Mouse (Mus musculus) liver, embryonic 16.5 days (tissue): ENCODE measurements around the gene Slc38a6. TPM values are rescaled to one million over a fixed set of nuclear protein-coding genes. Genes with fewer than 3 reads are reported as not detected.

Experiments used
- ATAC-seq: fragments of 200-750 bp; cut with Nextera tagmentation; 2 replicates; pipeline ENCODE4 v1.8.0; 2017; ENCODE audit warnings: low read depth, mild to moderate bottlenecking, moderate number of reproducible peaks, moderate library complexity
- H3K27ac ChIP-seq: fragments of 300-500 bp; sonication (generic); 2 replicates; pipeline ENCODE4 v1.5.1; 2014; ENCODE audit warnings: mild to moderate bottlenecking, low read length
- H3K27me3 ChIP-seq: fragments of 300-500 bp; sonication (generic); 2 replicates; pipeline ENCODE4 v1.6.1; 2014; ENCODE audit warnings: low read depth, low read length, mixed read lengths; ENCODE audit not compliant: control insufficient read depth, insufficient read depth
- H3K36me3 ChIP-seq: fragments of 300-500 bp; sonication (generic); 2 replicates; pipeline ENCODE4 v1.6.1; 2014; ENCODE audit warnings: mild to moderate bottlenecking; ENCODE audit not compliant: control insufficient read depth, insufficient read depth
- H3K4me1 ChIP-seq: fragments of 300-500 bp; sonication (generic); 2 replicates; pipeline ENCODE4 v1.6.1; 2014; ENCODE audit warnings: low read depth, low read length, mixed read lengths; ENCODE audit not compliant: control insufficient read depth
- H3K4me2 ChIP-seq: fragments of 300-500 bp; sonication (generic); 2 replicates; pipeline ENCODE4 v1.6.1; 2014; ENCODE audit warnings: low read depth, low read length, mixed read lengths
- H3K4me3 ChIP-seq: fragments of 300-500 bp; sonication (generic); 2 replicates; pipeline ENCODE4 v1.5.1; 2014; ENCODE audit warnings: low read depth, mild to moderate bottlenecking, low read length
- H3K9ac ChIP-seq: fragments of 300-500 bp; sonication (generic); 2 replicates; pipeline ENCODE4 v1.6.1; 2014; ENCODE audit warnings: low read depth, low read length
- H3K9me3 ChIP-seq: fragments of 300-500 bp; sonication (generic); replicated peaks from 2 replicates; pipeline ENCODE4 v1.6.1; 2016; ENCODE audit warnings: low read length; ENCODE audit not compliant: control insufficient read depth
- WGBS: fragments of 180-500 bp; shearing (Covaris S2); extraction: QIAGEN DNeasy Blood & Tissue Kit; methylation state at CpG from one replicate; pipeline ENCODE4 v1.1.7; 2014; ENCODE audit not compliant: insufficient replicate concordance; 5-methylcytosine and 5-hydroxymethylcytosine counted together
- polyA plus RNA-seq: library from polyadenylated mRNA; unstranded; fragments of >200 nt; fragmentation: Nextera tagmentation; extraction: Ambion mirVana; gene quantifications from 2 replicates; pipeline ENCODE4 v1.2.1, GENCODE M21; 2015

The Slc38a6 gene
- polyA plus RNA-seq, 1 experiment from 2014 or later = 2.5 TPM

- Histone ChIP-seq H3K4me2 (no peak overlapping the region), H3K36me3 (no peaks in the 10 kb centered on the region), H3K27ac (no peak overlapping the region), H3K9me3 (no peaks in the 10 kb centered on the region), H3K4me1 (no peaks in the 10 kb centered on the region), H3K4me3 (no peak overlapping the region), H3K9ac (no peak overlapping the region), H3K27me3 (no peaks in the 10 kb centered on the region)
- ATAC-seq = no peak
- 57% methylated on average over 6 of the region's 7 CpGs for WGBS
Measured at GRCm38 (mm10) chr12:73368868-73369608, 82.5 kb downstream of the Slc38a6 start.

- no peak for ATAC-seq
- H3K4me1 ChIP-seq = no peaks in the 10 kb centered on the region
- no peak overlapping the region for H3K4me2 ChIP-seq
- no peaks in the 10 kb centered on the region for H3K9me3 ChIP-seq
- H3K9ac ChIP-seq = no peak overlapping the region
- H3K27ac ChIP-seq = no peak overlapping the region
- H3K27me3 ChIP-seq = no peaks in the 10 kb centered on the region
- no peak overlapping the region for H3K4me3 ChIP-seq
- 46% methylated on average over 4 of the region's 4 CpGs for WGBS
- H3K36me3 ChIP-seq = no peaks in the 10 kb centered on the region
Measured at GRCm38 (mm10) chr12:73370367-73370944, 83.9 kb downstream of the Slc38a6 start.

- no peak overlapping the region for H3K4me2 ChIP-seq
- no peak overlapping the region for H3K4me3 ChIP-seq
- H3K27me3 ChIP-seq = no peaks in the 10 kb centered on the region
- no peak for ATAC-seq
- H3K9me3 ChIP-seq = no peaks in the 10 kb centered on the region
- no peak overlapping the region for H3K9ac ChIP-seq
- no peaks in the 10 kb centered on the region for H3K36me3 ChIP-seq
- WGBS = 65% methylated on average over 7 of the region's 7 CpGs
- H3K4me1 ChIP-seq = no peaks in the 10 kb centered on the region
- H3K27ac ChIP-seq = no peak overlapping the region
Measured at GRCm38 (mm10) chr12:73371132-73371531, 84.6 kb downstream of the Slc38a6 start.

GRCm38 (mm10) chr12:73378026-73378425 lies 91.4 kb downstream of the Slc38a6 start:
- no peak for ATAC-seq

GRCm38 (mm10) chr12:73378724-73379355 lies 92.3 kb downstream of the Slc38a6 start:
- WGBS = 72% methylated on average over 13 of the region's 13 CpGs
- Histone ChIP-seq H3K4me2 (no peak overlapping the region), H3K9me3 (no peaks in the 10 kb centered on the region), H3K27me3 (no peaks in the 10 kb centered on the region), H3K4me1 (no peaks in the 10 kb centered on the region), H3K4me3 (no peak overlapping the region), H3K36me3 (no peaks in the 10 kb centered on the region), H3K9ac (no peak overlapping the region), H3K27ac (no peak overlapping the region)
- no peak for ATAC-seq

More at GRCm38 (mm10) chr12:73378026-73378425, 91.4 kb downstream of the Slc38a6 start:
- WGBS = 52% methylated on average over 5 of the region's 5 CpGs
- no peaks in the 10 kb centered on the region for H3K4me1 ChIP-seq
- no peak overlapping the region for H3K9ac ChIP-seq
- H3K27me3 ChIP-seq = no peaks in the 10 kb centered on the region
- H3K4me2 ChIP-seq = no peak overlapping the region
- no peak overlapping the region for H3K27ac ChIP-seq
- no peaks in the 10 kb centered on the region for H3K9me3 ChIP-seq
- no peaks in the 10 kb centered on the region for H3K36me3 ChIP-seq
- H3K4me3 ChIP-seq = no peak overlapping the region

GRCm38 (mm10) chr12:73380686-73381360 lies 94.2 kb downstream of the Slc38a6 start:
- no peaks in the 10 kb centered on the region for H3K4me1 ChIP-seq
- ATAC-seq = no peak
- 64% methylated on average over 8 of the region's 8 CpGs for WGBS

GRCm38 (mm10) chr12:73381452-73381851 lies 94.9 kb downstream of the Slc38a6 start:
- no peak for ATAC-seq
- no peak overlapping the region for H3K4me2 ChIP-seq
- no peaks in the 10 kb centered on the region for H3K9me3 ChIP-seq
- H3K27ac ChIP-seq = no peak overlapping the region
- no peaks in the 10 kb centered on the region for H3K4me1 ChIP-seq
- H3K36me3 ChIP-seq = no peaks in the 10 kb centered on the region
- H3K27me3 ChIP-seq = no peaks in the 10 kb centered on the region
- no peak overlapping the region for H3K9ac ChIP-seq
- 51% methylated on average over 7 of the region's 7 CpGs for WGBS
- H3K4me3 ChIP-seq = no peak overlapping the region

More at GRCm38 (mm10) chr12:73380686-73381360, 94.2 kb downstream of the Slc38a6 start:
- H3K27ac ChIP-seq = no peak overlapping the region
- no peak overlapping the region for H3K9ac ChIP-seq
- no peaks in the 10 kb centered on the region for H3K27me3 ChIP-seq
- no peak overlapping the region for H3K4me3 ChIP-seq
- no peaks in the 10 kb centered on the region for H3K36me3 ChIP-seq
- H3K4me2 ChIP-seq = no peak overlapping the region
- H3K9me3 ChIP-seq = no peaks in the 10 kb centered on the region

GRCm38 (mm10) chr12:73382290-73383178 lies 96.0 kb downstream of the Slc38a6 start:
- no peak overlapping the region for H3K4me3 ChIP-seq
- no peaks in the 10 kb centered on the region for H3K4me1 ChIP-seq
- H3K27me3 ChIP-seq = no peaks in the 10 kb centered on the region
- no peak overlapping the region for H3K27ac ChIP-seq
- no peak for ATAC-seq
- 44% methylated on average over 12 of the region's 12 CpGs for WGBS
- no peaks in the 10 kb centered on the region for H3K36me3 ChIP-seq
- H3K9ac ChIP-seq = no peak overlapping the region
- H3K9me3 ChIP-seq = no peaks in the 10 kb centered on the region
- H3K4me2 ChIP-seq = no peak overlapping the region
